Mouse (Mus musculus) gonadal fat pad, adult 2 months (tissue): ENCODE measurements around the gene Hgd. TPM values are rescaled to one million over a fixed set of nuclear protein-coding genes. Genes with fewer than 3 reads are reported as not detected.

ENCODE experiments used
- DNase-seq: peaks from one replicate; pipeline ENCODE4 v3.0.0-alpha.2; 2012; ENCODE audit warnings: low read depth
- polyA plus RNA-seq: library from polyadenylated mRNA; depleted of rRNA; stranded (reverse); fragments of >200 nt; gene quantifications from 2 replicates; pipeline ENCODE4 v1.2.3, GENCODE M21; 2012; rRNA removed

Hgd gene
- polyA plus RNA-seq, 1 experiment: 0.14 TPM

DNA sequence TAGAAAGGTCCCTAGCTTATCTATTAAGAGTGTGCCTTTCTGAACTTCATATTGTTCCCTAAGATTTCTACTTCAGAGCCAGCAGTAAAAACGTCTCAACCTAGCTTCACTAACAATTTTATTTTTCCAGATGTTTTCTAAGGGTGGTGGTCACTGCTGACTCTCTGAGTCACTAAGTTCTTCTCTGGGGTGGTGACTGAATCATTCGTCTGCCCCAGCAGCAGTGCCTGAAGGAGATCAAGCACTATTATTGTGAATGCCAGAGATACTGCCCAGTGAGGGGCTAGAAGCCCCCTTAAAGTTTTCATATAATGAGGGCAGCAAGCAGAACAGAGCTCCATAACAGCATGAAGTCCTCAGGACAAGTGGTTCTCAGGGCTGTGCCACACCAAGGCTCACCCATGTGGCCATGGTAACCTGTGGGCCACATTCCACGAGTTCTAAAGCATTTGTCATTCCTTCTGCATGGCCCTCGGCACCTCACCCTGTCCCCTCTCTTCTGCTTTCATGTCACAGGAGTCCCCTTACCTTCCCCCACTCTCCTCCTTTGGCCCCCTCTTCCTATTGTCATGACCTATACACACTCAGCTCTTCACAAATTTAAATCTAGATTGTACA is 90.8 kb downstream of the Hgd start:
- no peak for DNase-seq

DNA sequence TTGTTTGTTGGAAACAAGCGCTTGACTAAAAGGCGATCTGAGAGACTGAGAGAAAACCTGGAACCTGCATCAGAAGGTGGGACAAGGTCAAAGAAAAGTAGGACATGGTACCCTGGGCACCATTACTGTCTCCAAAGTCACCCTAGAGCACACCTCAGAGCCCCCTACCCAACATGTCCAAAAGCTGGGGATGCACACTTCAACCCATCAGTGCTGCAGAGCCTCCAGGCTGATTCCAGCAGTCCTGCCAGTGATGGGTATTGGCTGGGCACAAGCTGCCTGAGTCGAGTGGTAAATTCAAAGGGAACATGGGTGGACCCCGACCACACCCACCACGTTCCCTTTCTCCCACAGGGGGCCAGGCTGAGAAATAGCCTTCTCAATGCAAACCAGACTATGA is 95.4 kb downstream of the Hgd start:
- DNase-seq: no peak

DNA sequence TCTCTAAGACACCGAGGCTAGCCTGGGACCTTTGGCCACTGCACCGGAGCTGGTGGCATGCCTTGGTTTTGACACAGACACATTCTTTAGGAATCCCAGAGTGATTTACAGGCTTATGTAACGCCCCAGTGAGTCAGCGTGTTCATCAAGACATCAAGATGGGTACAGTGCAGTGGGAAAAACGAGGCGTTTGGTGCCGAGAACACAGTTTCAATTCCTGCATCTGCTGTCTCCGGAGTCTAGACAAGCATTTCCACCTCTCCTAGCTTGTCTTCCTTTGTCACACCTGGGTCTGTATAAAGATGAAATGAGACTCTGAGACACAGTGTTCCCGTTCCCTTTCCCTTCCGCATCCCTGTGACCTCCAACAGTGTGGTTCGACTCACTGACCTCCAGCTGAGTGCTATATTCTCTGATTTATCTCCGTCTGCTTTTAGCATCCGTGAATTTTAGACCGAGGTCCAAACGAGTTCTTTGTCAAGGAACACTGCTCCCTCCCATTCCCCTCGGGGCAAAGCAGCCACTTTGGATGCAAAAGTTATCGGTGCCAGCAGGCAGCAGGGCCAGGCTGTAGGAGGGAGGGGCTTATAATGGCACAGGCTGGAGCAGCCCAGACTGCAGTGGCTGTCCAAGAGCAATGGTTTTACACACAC is 96.2 kb downstream of the Hgd start:
- DNase-seq: no peak

DNA sequence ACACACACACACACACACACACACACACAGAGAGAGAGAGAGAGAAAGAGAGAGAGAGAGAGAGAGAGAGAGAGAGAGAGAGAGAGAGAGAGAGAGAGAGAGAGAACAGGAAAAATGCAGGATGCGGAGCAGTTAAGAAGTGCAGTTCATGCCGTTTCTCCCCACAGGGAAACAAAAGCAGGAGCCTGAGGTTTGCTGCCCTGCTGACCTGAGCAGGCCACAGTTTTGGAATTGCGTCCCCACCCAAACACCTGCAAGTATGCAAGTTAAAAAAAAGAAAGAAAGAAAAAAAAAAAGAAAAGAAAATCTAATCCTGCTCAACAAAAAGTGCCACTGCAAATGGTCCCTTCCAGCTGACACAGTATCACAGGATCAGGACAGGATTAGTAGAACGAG is 96.7 kb downstream of the Hgd start:
- DNase-seq: no peak

DNA sequence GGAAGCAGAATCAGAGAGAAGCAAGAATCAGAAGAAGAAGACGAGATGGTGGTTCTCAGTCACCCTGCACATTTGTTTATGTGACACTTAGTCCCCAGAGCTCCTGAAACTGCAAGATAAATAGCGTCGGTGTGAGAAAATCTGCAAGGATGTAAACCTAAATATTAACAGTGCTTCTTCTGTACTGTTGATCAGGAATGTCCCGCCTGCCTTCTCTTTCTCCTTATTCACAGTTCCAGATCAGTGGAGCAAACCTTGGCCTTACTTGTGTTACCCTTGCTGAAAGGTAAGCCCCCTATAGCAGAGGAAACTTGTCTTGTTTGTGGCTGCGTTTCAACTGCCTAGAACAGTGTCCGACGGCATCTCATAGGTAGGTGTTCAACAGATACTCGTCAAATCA is 97.6 kb downstream of the Hgd start:
- DNase-seq: no peak

DNA sequence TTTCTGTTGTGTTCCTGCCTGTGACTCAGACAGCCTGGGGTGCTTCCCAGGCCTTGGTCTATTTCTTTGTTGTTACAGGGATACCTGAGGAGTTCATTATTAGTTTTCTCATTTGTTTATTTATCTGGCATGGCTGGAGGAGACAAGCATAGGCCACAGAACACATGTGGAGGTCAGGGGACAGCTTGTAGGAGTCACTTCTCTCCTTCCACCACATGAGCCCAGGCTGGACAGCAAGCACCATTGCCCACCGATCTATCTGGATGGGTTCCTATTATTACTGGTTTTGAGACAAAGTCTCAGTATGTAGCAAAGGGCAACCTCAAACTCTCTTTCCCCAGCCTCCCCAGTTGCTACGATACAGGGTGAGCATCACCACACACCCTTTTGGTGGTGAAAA is 100.3 kb downstream of the Hgd start:
- no peak for DNase-seq

DNA sequence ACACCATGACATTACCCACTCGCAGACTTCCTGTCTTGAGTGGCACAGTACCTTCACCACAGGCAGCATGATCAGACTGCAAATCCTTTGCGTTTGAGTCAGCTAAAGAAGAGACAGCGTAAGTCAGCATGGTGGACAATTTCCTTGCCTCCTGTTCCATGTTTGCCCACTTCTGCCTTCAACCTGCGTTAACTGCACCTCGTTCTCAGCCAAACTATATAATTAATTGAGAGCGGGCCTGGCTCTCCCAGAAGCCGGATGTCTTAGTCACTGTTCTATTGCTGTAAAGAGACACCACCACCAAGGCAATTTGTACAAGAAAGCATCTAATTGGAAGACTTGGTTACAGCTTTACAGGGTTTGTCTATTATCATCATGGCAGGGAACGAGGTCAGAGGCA is 100.9 kb downstream of the Hgd start:
- DNase-seq: no peak

Other genes starting within 250 kb of the Hgd start
- not detected in 2 replicates for gene Stxbp5l, start 195.2 kb upstream of the Hgd start, polyA plus RNA-seq
- 6.1 and 7.9 TPM in 2 replicates for gene Gtf2e1, start 40.4 kb upstream of the Hgd start, polyA plus RNA-seq
- gene Rabl3, start 40.3 kb upstream of the Hgd start, polyA plus RNA-seq: 3.3 and 3.6 TPM in 2 replicates
- gene Ndufb4, start 74.3 kb downstream of the Hgd start, polyA plus RNA-seq: 65.0 and 93.1 TPM in 2 replicates
- gene Fstl1, start 196.7 kb downstream of the Hgd start, polyA plus RNA-seq: 56.9 and 84.0 TPM in 2 replicates